Mouse (Mus musculus) MEL (cell line): ENCODE results near the gene Hdgf. TPM values are rescaled to one million over a fixed set of nuclear protein-coding genes. Genes with fewer than 3 reads are reported as not detected.

ENCODE experiments used
- DNase-seq: peaks from one replicate; pipeline ENCODE4 v3.0.0; 2011; ENCODE audit warnings: low read depth, low spot score
- H3K27ac ChIP-seq: 2 replicates; pipeline ENCODE4 v1.5.1; 2012; ENCODE audit warnings: low read depth, mild to moderate bottlenecking, control low read depth, low read length, moderate library complexity; ENCODE audit not compliant: control insufficient read depth
- H3K27me3 ChIP-seq, 2 experiments: fragments of 150-350 bp in 1 of 2; sonication (generic) in 1 of 2; 2 replicates each; pipeline ENCODE4 v1.6.1; 2012; ENCODE audit warnings: low read length in 2 of 2, mild to moderate bottlenecking in 2 of 2, improper control_type of control experiment in 1 of 2, moderate library complexity in 1 of 2; ENCODE audit not compliant: insufficient read depth in 2 of 2, control insufficient read depth in 1 of 2
- H3K36me3 ChIP-seq, 2 experiments: 2 replicates each; pipeline ENCODE4 v1.6.1; 2012 to 2014; ENCODE audit warnings: low read length in 2 of 2, improper control_type of control experiment in 1 of 2, inconsistent platforms in 1 of 2, mild to moderate bottlenecking in 1 of 2; ENCODE audit not compliant: insufficient read depth in 2 of 2, control insufficient read depth in 1 of 2
- H3K4me1 ChIP-seq, 2 experiments: fragments of 150-350 bp in 1 of 2; sonication (generic) in 1 of 2; 2 replicates each; pipeline ENCODE4 v1.6.1; 2012; ENCODE audit warnings: low read length in 2 of 2, improper control_type of control experiment in 1 of 2, mild to moderate bottlenecking in 1 of 2; ENCODE audit not compliant: insufficient read depth in 2 of 2, control insufficient read depth in 1 of 2
- H3K4me3 ChIP-seq, 2 experiments: fragments of 150-350 bp in 1 of 2; sonication (generic) in 1 of 2; 2 replicates each; pipeline ENCODE4 v1.5.1; 2012; ENCODE audit warnings: low read depth in 2 of 2, low read length in 2 of 2, mild to moderate bottlenecking in 2 of 2, moderate library complexity in 2 of 2, control low read depth in 1 of 2, improper control_type of control experiment in 1 of 2; ENCODE audit not compliant: control insufficient read depth in 1 of 2, insufficient read depth in 1 of 2
- H3K79me2 ChIP-seq: 2 replicates; pipeline ENCODE4 v1.6.1; 2012; ENCODE audit warnings: mild to moderate bottlenecking, low read length, moderate library complexity; ENCODE audit not compliant: control insufficient read depth, poor library complexity, insufficient read depth
- H3K9ac ChIP-seq: 2 replicates; pipeline ENCODE4 v1.6.1; 2012; ENCODE audit warnings: low read depth, mild to moderate bottlenecking, control low read depth, low read length, moderate library complexity; ENCODE audit not compliant: control insufficient read depth, poor library complexity, severe bottlenecking
- H3K9me3 ChIP-seq: fragments of 150-350 bp; sonication (generic); replicated peaks from 2 replicates; pipeline ENCODE4 v1.6.1; 2012; ENCODE audit warnings: mild to moderate bottlenecking, low read length, improper control_type of control experiment, moderate library complexity; ENCODE audit not compliant: insufficient read depth
- CTCF ChIP-seq, 3 experiments: IDR thresholded peaks in 2 of 3; conservative IDR thresholded peaks in 1 of 3; 2 replicates each; pipeline ENCODE4 v1.5.1; 2011 to 2012; ENCODE audit warnings: low read length in 3 of 3, low read depth in 2 of 3, mild to moderate bottlenecking in 2 of 3, improper control_type of control experiment in 1 of 3, inconsistent platforms in 1 of 3, mixed read lengths in 1 of 3, moderate library complexity in 1 of 3; ENCODE audit not compliant: control insufficient read depth in 1 of 3, insufficient read depth in 1 of 3, poor library complexity in 1 of 3, severe bottlenecking in 1 of 3
- ETS1 ChIP-seq: IDR thresholded peaks from 2 replicates; pipeline ENCODE4 v1.6.1; 2012; ENCODE audit warnings: low read depth, mild to moderate bottlenecking, inconsistent platforms, low read length, improper control_type of control experiment, moderate library complexity
- GABPA ChIP-seq: IDR thresholded peaks from 2 replicates; pipeline ENCODE4 v1.6.1; 2012; ENCODE audit warnings: low read depth, mild to moderate bottlenecking, inconsistent platforms, low read length, improper control_type of control experiment, moderate library complexity
- GATA1 ChIP-seq: IDR thresholded peaks from 2 replicates; pipeline ENCODE4 v1.6.1; 2011; ENCODE audit warnings: low read depth, low read length, improper control_type of control experiment
- HCFC1 ChIP-seq: IDR thresholded peaks from 2 replicates; pipeline ENCODE4 v1.6.1; 2012; ENCODE audit warnings: low read depth, mild to moderate bottlenecking, inconsistent platforms, low read length, improper control_type of control experiment, moderate library complexity
- JUND ChIP-seq: IDR thresholded peaks from 2 replicates; pipeline ENCODE4 v1.6.1; 2011; ENCODE audit warnings: low read depth, mild to moderate bottlenecking, improper control_type of control experiment, low read length
- KAT2A ChIP-seq: conservative IDR thresholded peaks from 2 replicates; pipeline ENCODE4 v1.6.1; 2012; ENCODE audit warnings: low read depth, low read length, improper control_type of control experiment, inconsistent platforms
- MAFK ChIP-seq: IDR thresholded peaks from 2 replicates; pipeline ENCODE4 v1.6.1; 2011; ENCODE audit warnings: low read depth, mild to moderate bottlenecking, low read length, improper control_type of control experiment, borderline replicate concordance
- MAX ChIP-seq: IDR thresholded peaks from 2 replicates; pipeline ENCODE4 v1.6.1; 2011; ENCODE audit warnings: low read length, improper control_type of control experiment
- MAZ ChIP-seq: IDR thresholded peaks from 2 replicates; pipeline ENCODE4 v1.6.1; 2012; ENCODE audit warnings: low read depth, mild to moderate bottlenecking, inconsistent platforms, low read length, improper control_type of control experiment
- MEF2A ChIP-seq: IDR thresholded peaks from 2 replicates; pipeline ENCODE4 v1.6.1; 2014; ENCODE audit warnings: low read depth, mild to moderate bottlenecking, inconsistent platforms, low read length, improper control_type of control experiment; ENCODE audit not compliant: poor library complexity, insufficient replicate concordance, severe bottlenecking; ENCODE audit errors: extremely low read depth
- MXI1 ChIP-seq: IDR thresholded peaks from 2 replicates; pipeline ENCODE4 v1.6.1; 2011; ENCODE audit warnings: mild to moderate bottlenecking, low read depth, low read length, improper control_type of control experiment
- NRF1 ChIP-seq: IDR thresholded peaks from 2 replicates; pipeline ENCODE4 v1.6.1; 2014; ENCODE audit warnings: low read depth, mild to moderate bottlenecking, inconsistent platforms, low read length, improper control_type of control experiment, moderate library complexity; ENCODE audit not compliant: poor library complexity, insufficient read depth, severe bottlenecking
- POLR2AphosphoS2 ChIP-seq: IDR thresholded peaks from 2 replicates; pipeline ENCODE4 v1.6.1; 2011; ENCODE audit warnings: low read length, improper control_type of control experiment
- RAD21 ChIP-seq: IDR thresholded peaks from 2 replicates; pipeline ENCODE4 v1.6.1; 2011; ENCODE audit warnings: mild to moderate bottlenecking, low read depth, low read length, improper control_type of control experiment
- RCOR1 ChIP-seq: IDR thresholded peaks from 2 replicates; pipeline ENCODE4 v1.6.1; 2012; ENCODE audit warnings: low read depth, mild to moderate bottlenecking, inconsistent platforms, low read length, improper control_type of control experiment
- SIN3A ChIP-seq: IDR thresholded peaks from 2 replicates; pipeline ENCODE4 v1.6.1; 2012; ENCODE audit warnings: low read length, improper control_type of control experiment, inconsistent platforms
- TAL1 ChIP-seq: IDR thresholded peaks from 2 replicates; pipeline ENCODE4 v1.6.1; 2012; ENCODE audit warnings: mild to moderate bottlenecking, inconsistent platforms, low read length, moderate library complexity, mixed read lengths
- TCF12 ChIP-seq: IDR thresholded peaks from 2 replicates; pipeline ENCODE4 v1.6.1; 2014; ENCODE audit warnings: low read depth, mild to moderate bottlenecking, inconsistent platforms, low read length, improper control_type of control experiment, moderate library complexity
- USF1 ChIP-seq: IDR thresholded peaks from 2 replicates; pipeline ENCODE4 v1.6.1; 2014; ENCODE audit warnings: low read depth, mild to moderate bottlenecking, inconsistent platforms, low read length, improper control_type of control experiment, moderate library complexity
- USF2 ChIP-seq, 2 experiments: IDR thresholded peaks; 2 replicates each; pipeline ENCODE4 v1.6.1; 2011 to 2012; ENCODE audit warnings: improper control_type of control experiment in 2 of 2, low read length in 2 of 2, borderline replicate concordance in 1 of 2, inconsistent platforms in 1 of 2, low read depth in 1 of 2, mild to moderate bottlenecking in 1 of 2; ENCODE audit not compliant: insufficient read depth in 1 of 2
- ZMIZ1 ChIP-seq: IDR thresholded peaks from 2 replicates; pipeline ENCODE4 v1.6.1; 2012; ENCODE audit warnings: low read depth, mild to moderate bottlenecking, inconsistent platforms, low read length, improper control_type of control experiment, moderate library complexity
- ZNF384 ChIP-seq: IDR thresholded peaks from 2 replicates; pipeline ENCODE4 v1.6.1; 2012; ENCODE audit warnings: low read depth, mild to moderate bottlenecking, inconsistent platforms, low read length, improper control_type of control experiment
- polyA plus RNA-seq, 2 experiments: library from polyadenylated mRNA; stranded (reverse) in 1 of 2; unstranded in 1 of 2; fragments of >175 nt in 1 of 2; fragments of >200 nt in 1 of 2; gene quantifications; 2 replicates each; pipeline versions ENCODE4 v1.2.1 to v1.2.4; 2012; ENCODE audit warnings: low replicate concordance in 2 of 2, low read depth in 1 of 2; ENCODE audit not compliant: insufficient read length in 2 of 2, insufficient read depth in 1 of 2, missing spikeins in 1 of 2
- total RNA-seq: library from RNA; depleted of rRNA; stranded (reverse); fragments of 300-350 nt; gene quantifications from 2 replicates; pipeline ENCODE4 v1.2.3, GENCODE M21; 2012

Gene Hdgf
- total and polyA plus RNA-seq, 3 experiments = 369 to 1,503 (median 519) TPM

GRCm38 (mm10) chr3:87877730-87878129 lies 28.4 kb upstream of the Hdgf start:
- Histone ChIP-seq H3K36me3 (peaks cover 2 to 10% of the 10 kb centered on the region in 2 experiments; a peak in 3 of 4 replicates), H3K9me3 (no peaks in the 10 kb centered on the region)
- no peak for DNase-seq

GRCm38 (mm10) chr3:87884291-87884690 lies 21.8 kb upstream of the Hdgf start:
- H3K27me3 ChIP-seq = no peaks in the 10 kb centered on the region

More at GRCm38 (mm10) chr3:87877730-87878129, 28.4 kb upstream of the Hdgf start:
- TF ChIP-seq TAL1 = no peak
- no peak for TF ChIP-seq MAFK
- TF ChIP-seq GABPA = no peak
- TF ChIP-seq USF2 (IDR thresholded peaks at IDR 0.05; ENCODE audit: borderline replicate concordance in 1 of 2, insufficient read depth in 1 of 2, low read depth in 1 of 2, low read length in 2 of 2) = no peak
- no peak for TF ChIP-seq MAZ
- no peak for TF ChIP-seq ZMIZ1
- TF ChIP-seq NRF1 = no peak
- TF ChIP-seq MEF2A = no peak
- TF ChIP-seq USF1 = no peak
- TF ChIP-seq RAD21 = no peak
- TF ChIP-seq TCF12 = no peak
- Histone ChIP-seq H3K79me2 (peaks cover 13% of the 10 kb centered on the region), H3K4me3 (no peak overlapping the region), H3K27me3 (no peaks in the 10 kb centered on the region), H3K27ac (no peak overlapping the region), H3K4me1 (no peaks in the 10 kb centered on the region), H3K9ac (no peak overlapping the region)

More at GRCm38 (mm10) chr3:87884291-87884690, 21.8 kb upstream of the Hdgf start:
- Histone ChIP-seq H3K27ac (peak overlapping the region; percentile 65; the same call in 1 of the 2 replicates), H3K36me3 (peaks cover 4 to 16% of the 10 kb centered on the region in 2 experiments; a peak in 3 of 4 replicates), H3K9ac (peak overlapping the region; percentile 98), H3K9me3 (no peaks in the 10 kb centered on the region), H3K4me3 (peak overlapping the region; percentile 47 to 93), H3K4me1 (peaks cover 3 to 19% of the 10 kb centered on the region in 2 experiments; a peak in 3 of 4 replicates), H3K79me2 (peaks cover 38% of the 10 kb centered on the region)
- no peak for DNase-seq
- no peak for TF ChIP-seq RAD21
- TF ChIP-seq CTCF (IDR thresholded peaks at IDR 0.05 in 2 of 3, conservative IDR thresholded peaks at IDR 0.05 in 1 of 3; ENCODE audit: control insufficient read depth in 1 of 3, insufficient read depth in 1 of 3, low read depth in 2 of 3, low read length in 3 of 3, poor library complexity in 1 of 3, severe bottlenecking in 1 of 3) = no peak
- no peak for TF ChIP-seq RCOR1
- TF ChIP-seq HCFC1 = no peak
- TF ChIP-seq SIN3A = peak; percentile 56; the same call in 1 of the 2 replicates
- TF ChIP-seq ETS1 = no peak
- TF ChIP-seq ZNF384 = no peak
- TF ChIP-seq MAX = no peak
- peak; percentile 23; the same call in 1 of the 2 replicates for TF ChIP-seq MXI1
- no peak for TF ChIP-seq KAT2A
- no peak for TF ChIP-seq POLR2AphosphoS2
- no peak for TF ChIP-seq JUND
- no peak for TF ChIP-seq ZMIZ1
- TF ChIP-seq GATA1 = 0 out of 2 replicates have a peak, but pooled peaks have one; percentile 13
- TF ChIP-seq, all 39 proteins: peak for 3
